Mouse (Mus musculus) hindbrain, embryonic 10.5 days (tissue): ENCODE data around the gene Cd8b1. TPM values are rescaled to one million over a fixed set of nuclear protein-coding genes. Genes with fewer than 3 reads are reported as not detected.
A peak's percentile ranks its signal among the peaks of the same experiment; 100 is the strongest.

Source experiments
- DNase-seq: peaks from one replicate; pipeline ENCODE4 v3.0.0-alpha.2; 2017; ENCODE audit warnings: low spot score
- H3K27ac ChIP-seq: fragments of 300-500 bp; sonication (generic); 2 replicates; pipeline ENCODE4 v1.5.1; 2016; ENCODE audit warnings: mild to moderate bottlenecking, moderate library complexity
- H3K27me3 ChIP-seq: fragments of 300-500 bp; sonication (generic); 2 replicates; pipeline ENCODE4 v1.6.1; 2016; ENCODE audit warnings: mild to moderate bottlenecking; ENCODE audit not compliant: poor library complexity, insufficient read depth, severe bottlenecking
- H3K36me3 ChIP-seq: fragments of 300-500 bp; sonication (generic); 2 replicates; pipeline ENCODE4 v1.6.1; 2016; ENCODE audit warnings: mild to moderate bottlenecking, moderate library complexity
- H3K4me1 ChIP-seq: fragments of 300-500 bp; sonication (generic); replicated peaks from 2 replicates; pipeline ENCODE4 v1.6.1; 2016; ENCODE audit warnings: mild to moderate bottlenecking
- H3K4me3 ChIP-seq: fragments of 300-500 bp; sonication (generic); 2 replicates; pipeline ENCODE4 v1.5.1; 2016; ENCODE audit warnings: mild to moderate bottlenecking, moderate library complexity
- H3K9me3 ChIP-seq: fragments of 300-500 bp; sonication (generic); 2 replicates; pipeline ENCODE4 v1.6.1; 2016; ENCODE audit warnings: mild to moderate bottlenecking, moderate library complexity
- WGBS: fragments of 180-500 bp; shearing (Covaris S2); methylation state at CpG from one replicate; pipeline ENCODE4 v1.1.7; 2016; 5-methylcytosine and 5-hydroxymethylcytosine counted together
- polyA plus RNA-seq: library from polyadenylated mRNA; unstranded; fragments of >200 nt; fragmentation: Nextera tagmentation; extraction: Ambion mirVana; gene quantifications from 2 replicates; pipeline ENCODE4 v1.2.1, GENCODE M21; 2016

The Cd8b1 gene
- 0.13 TPM in 1 of 2 replicates, not detected in the other for polyA plus RNA-seq

DNA sequence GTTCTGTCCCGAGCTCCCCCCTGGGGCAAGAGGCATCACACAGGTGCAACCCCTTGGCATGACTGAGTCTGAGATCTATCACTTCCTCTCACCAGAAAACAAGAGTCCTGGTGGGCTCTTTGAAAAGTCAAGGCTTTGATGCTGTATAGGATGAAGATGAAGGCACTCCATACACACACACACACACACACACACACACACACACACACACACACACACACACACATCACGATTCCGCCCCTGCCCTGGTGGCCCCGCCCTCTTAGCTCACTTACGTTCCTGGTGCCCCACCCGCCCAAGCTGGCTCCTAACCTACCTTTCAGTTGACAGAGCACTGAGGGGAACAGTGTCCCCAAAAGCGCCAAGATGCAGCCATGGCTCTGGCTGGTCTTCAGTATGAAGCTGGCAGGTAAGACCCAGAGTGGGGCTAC lies at the start of gene Cd8b1:
Gene Cd8b1 (plus strand): TSS at position 298 of the 431 bp plus-strand sequence.
- Histone ChIP-seq H3K4me1 (no peaks in the 10 kb centered on the region), H3K36me3 (no peaks in the 10 kb centered on the region), H3K27me3 (no peaks in the 10 kb centered on the region), H3K9me3 (no peaks in the 10 kb centered on the region), H3K4me3 (no peak within 1 kb of the TSS), H3K27ac (no peak within 1 kb of the TSS)
- DNase-seq: no peak
- 90% methylated on average over 7 of the region's 7 CpGs for WGBS

DNA sequence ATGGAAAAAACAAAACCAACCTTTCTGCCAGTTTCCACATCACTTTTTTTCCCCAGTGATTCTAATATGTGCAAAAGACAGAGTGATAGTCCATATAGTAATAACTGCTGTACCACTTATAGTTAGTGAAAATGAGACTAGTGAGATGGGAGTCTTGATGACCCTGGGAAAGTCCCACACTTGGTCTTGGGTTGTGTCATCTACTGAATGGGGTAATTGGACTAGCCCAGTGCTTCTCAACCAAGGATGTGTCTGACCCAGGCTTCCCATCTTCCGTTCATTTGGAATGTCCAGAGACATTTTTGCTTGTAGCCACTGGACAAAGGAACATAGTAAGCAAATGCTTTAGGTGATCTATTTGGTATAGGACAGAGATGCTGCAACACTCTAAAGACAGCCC lies 48.9 kb upstream of the Cd8b1 start:
- WGBS: 91% methylated on average over 1 of the region's 1 CpGs
- H3K27me3 ChIP-seq: no peaks in the 10 kb centered on the region

DNA sequence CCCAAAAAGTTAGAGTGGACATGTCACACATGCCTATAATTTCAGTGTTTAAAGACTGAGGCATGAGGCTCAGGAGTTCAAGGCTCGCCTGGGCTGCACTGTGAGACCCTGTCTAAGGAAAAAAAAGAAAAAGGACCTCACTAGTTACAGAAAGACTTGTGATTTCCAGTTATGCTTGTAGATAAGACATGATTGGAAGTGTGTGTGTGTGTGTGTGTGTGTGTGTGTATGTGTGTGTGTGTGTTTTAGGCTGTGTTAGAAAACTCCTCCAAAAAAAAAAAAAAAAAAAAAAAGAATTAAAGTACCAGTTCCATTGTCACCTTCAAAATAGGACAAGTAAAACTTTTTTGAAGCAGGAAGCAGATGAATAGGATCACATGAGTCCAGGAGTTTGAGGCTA lies 48.0 kb upstream of the Cd8b1 start:
- no peak overlapping the region for H3K4me3 ChIP-seq
- peaks cover 15% of the 10 kb centered on the region for H3K4me1 ChIP-seq
- H3K9me3 ChIP-seq: no peaks in the 10 kb centered on the region
- DNase-seq: no peak
- no peak overlapping the region for H3K27ac ChIP-seq
- no peaks in the 10 kb centered on the region for H3K27me3 ChIP-seq
- WGBS: 88% methylated on average over 1 of the region's 1 CpGs
- H3K36me3 ChIP-seq: no peaks in the 10 kb centered on the region

More for the DNA sequence above, 48.9 kb upstream of the Cd8b1 start:
- H3K9me3 ChIP-seq: no peaks in the 10 kb centered on the region
- H3K4me3 ChIP-seq: no peak overlapping the region
- H3K4me1 ChIP-seq: peaks cover 15% of the 10 kb centered on the region
- H3K27ac ChIP-seq: no peak overlapping the region
- no peaks in the 10 kb centered on the region for H3K36me3 ChIP-seq
- no peak for DNase-seq

DNA sequence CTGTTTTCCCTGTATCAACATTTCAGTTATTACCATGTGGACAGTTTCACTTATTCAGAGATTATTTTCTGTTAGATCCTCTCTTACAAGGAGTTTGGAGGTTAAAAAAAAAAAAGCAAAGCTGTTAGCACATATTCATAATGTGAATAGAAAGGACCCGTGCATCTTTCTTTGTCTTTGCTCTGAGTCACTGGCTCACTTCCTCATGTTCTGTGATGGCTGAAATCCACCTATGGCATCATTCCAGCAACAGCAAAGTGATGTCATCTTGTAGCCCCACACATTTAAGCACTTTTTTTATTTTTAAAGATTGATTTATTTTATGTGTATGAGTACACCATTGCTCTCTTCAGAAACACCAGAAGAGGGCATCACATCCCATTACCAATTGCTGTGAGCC lies 43.2 kb upstream of the Cd8b1 start:
- Histone ChIP-seq H3K4me1 (no peaks in the 10 kb centered on the region), H3K36me3 (peaks cover 11% of the 10 kb centered on the region), H3K9me3 (no peaks in the 10 kb centered on the region), H3K4me3 (no peak overlapping the region), H3K27me3 (no peaks in the 10 kb centered on the region), H3K27ac (no peak overlapping the region)
- 88% methylated on average over 1 of the region's 1 CpGs for WGBS
- no peak for DNase-seq

DNA sequence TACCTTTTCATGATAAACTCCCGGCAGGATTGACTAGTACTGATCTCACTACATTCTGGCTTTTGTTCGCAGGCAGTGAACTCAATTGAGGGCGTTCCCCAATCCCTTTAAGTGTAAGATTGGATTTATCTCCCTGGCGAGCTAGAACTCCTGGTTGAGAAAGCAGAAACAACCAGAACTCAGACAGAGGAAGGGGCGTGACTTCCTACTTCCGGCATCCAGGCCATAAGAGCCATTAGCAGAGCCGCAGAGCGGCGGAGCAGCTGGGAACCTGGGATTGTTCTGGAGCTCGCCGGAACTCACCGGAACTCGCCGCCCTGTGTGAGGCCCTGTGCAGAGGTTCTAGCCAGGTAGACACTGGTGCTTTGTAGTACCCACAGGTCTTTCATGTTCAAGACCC lies 29.1 kb upstream of the Cd8b1 start:
- 89% methylated on average over 14 of the region's 14 CpGs for whole genome bisulfite sequencing
- DNase-seq: no peak
- H3K9me3 ChIP-seq: no peaks in the 10 kb centered on the region

DNA sequence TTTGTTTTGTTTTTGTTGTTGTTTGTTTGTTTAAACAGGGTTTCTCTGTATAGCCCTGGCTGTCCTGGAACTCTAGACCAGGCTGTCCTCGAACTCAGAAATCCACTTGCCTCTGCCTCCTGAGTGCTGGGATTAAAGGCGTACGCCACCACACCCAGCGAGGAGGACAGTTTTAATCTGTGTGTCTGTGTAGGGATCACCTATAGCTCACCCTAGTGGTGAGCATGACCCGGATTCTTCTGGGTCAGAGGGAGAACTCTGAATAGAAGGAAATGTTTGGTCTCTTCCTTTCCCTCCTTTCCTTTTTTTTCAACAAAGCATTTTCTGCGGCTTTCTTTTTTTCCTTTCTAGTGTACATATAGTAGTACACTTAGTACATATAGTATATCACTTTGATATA lies 27.3 kb upstream of the Cd8b1 start:
- DNase-seq: no peak
- 70% methylated on average over 6 of the region's 6 CpGs for WGBS

More for the DNA sequence above, 29.1 kb upstream of the Cd8b1 start:
- no peak overlapping the region for H3K4me3 ChIP-seq
- H3K36me3 ChIP-seq: no peaks in the 10 kb centered on the region
- H3K4me1 ChIP-seq: no peaks in the 10 kb centered on the region
- no peaks in the 10 kb centered on the region for H3K27me3 ChIP-seq
- no peak overlapping the region for H3K27ac ChIP-seq

DNA sequence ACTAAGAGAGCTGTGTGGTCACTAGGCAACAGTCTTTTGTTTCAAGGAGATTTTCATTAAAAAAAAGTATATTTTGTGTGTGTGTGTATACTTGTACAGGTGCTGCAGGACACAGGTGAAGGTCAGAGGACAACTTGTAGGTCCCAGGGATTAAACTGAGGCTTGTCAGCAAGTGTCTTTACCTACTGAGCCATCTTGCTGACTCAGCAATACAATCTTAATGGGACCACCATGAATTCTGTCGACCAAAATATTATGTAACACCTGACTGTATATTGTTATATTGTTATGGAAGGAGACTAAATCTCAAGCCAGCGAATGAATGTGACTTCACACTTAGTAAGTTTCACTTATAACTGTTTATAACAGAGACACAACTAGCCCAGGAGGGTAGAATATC lies 24.5 kb upstream of the Cd8b1 start:
- Histone ChIP-seq H3K36me3 (no peaks in the 10 kb centered on the region), H3K4me3 (no peak overlapping the region), H3K27ac (no peak overlapping the region), H3K27me3 (no peaks in the 10 kb centered on the region), H3K9me3 (no peaks in the 10 kb centered on the region), H3K4me1 (no peaks in the 10 kb centered on the region)
- no peak for DNase-seq
- WGBS: 72% methylated on average over 2 of the region's 2 CpGs

More for the DNA sequence above, 27.3 kb upstream of the Cd8b1 start:
- Histone ChIP-seq H3K27me3 (no peaks in the 10 kb centered on the region), H3K27ac (no peak overlapping the region), H3K4me3 (no peak overlapping the region), H3K4me1 (no peaks in the 10 kb centered on the region), H3K36me3 (no peaks in the 10 kb centered on the region), H3K9me3 (no peaks in the 10 kb centered on the region)

DNA sequence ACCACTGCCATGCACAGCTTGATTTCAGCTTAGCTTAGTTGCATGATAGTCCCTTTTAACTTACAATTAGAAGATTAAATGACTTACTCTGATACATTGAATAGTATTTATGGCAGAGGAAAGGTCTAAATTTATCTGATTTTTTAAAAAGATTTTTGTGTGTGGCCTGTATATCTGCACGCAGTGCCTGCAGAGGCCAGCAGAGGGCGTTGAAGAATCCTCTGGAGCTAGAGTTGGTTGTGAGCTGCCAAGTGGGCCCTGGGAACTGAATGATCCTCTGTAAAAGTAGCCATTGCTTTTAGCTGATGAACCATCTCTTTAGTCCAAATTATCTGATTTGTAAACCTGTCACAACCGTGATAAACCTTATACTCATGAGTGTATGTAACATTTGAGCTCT lies 23.8 kb upstream of the Cd8b1 start:
- Histone ChIP-seq H3K9me3 (no peaks in the 10 kb centered on the region), H3K4me3 (no peak overlapping the region), H3K4me1 (no peaks in the 10 kb centered on the region), H3K27me3 (no peaks in the 10 kb centered on the region), H3K36me3 (no peaks in the 10 kb centered on the region), H3K27ac (no peak overlapping the region)
- peak; percentile 47 for DNase-seq
- 34% methylated on average over 3 of the region's 3 CpGs for WGBS

DNA sequence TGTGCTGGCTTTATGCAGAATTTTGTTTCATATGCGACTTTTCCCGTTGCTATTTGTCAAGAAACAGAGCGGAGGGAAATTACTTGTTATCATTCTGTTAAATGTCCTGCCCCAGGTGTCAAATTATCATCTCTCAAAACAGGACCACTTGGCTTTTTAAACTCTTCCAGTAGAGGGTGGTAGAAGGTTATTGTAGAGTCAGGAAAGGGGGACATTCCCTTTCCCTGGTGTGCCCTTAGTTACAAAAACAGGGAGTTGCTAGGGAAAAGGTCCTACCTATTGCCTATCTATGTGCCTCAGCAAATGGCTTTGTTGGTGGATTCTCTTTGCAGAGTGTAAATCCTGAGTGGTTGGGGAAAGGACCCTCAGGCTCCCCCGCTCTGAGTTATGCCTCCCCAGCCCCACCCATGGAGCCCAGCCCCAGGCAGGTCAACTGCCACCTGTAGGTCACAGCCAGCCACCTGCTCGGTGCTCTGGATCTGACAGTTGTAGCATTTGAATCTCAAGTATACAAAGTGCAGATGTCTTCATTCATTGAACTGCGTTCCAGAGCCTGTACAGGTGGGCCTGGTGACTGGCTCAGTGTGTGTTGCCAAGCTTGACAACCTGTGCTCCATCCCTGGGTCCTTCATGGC lies 20.4 kb upstream of the Cd8b1 start:
- WGBS: 72% methylated on average over 6 of the region's 6 CpGs
- H3K9me3 ChIP-seq: no peaks in the 10 kb centered on the region
- DNase-seq: no peak

DNA sequence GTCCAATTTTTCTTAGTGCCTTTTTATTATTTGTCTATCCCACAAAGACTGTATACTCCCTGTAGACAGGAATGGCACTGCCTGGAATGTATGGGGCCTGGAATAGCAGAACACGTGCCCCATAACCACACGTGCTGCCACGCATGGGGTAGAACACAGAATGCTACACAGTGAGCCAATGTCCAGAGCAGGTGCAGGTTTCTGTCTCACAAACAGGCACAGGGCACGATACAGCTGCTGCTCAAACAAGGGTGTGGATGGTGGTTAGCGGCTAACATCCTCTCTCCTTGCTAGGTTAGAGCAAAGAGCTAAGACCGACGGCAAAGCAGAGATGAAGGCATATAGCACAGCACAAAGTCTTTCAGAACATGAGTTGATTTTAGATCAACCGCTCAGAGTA lies 15.1 kb upstream of the Cd8b1 start:
- no peaks in the 10 kb centered on the region for H3K4me1 ChIP-seq
- H3K36me3 ChIP-seq: no peaks in the 10 kb centered on the region
- no peak for DNase-seq
- H3K27me3 ChIP-seq: no peaks in the 10 kb centered on the region
- H3K27ac ChIP-seq: no peak overlapping the region
- H3K4me3 ChIP-seq: no peak overlapping the region
- WGBS: 92% methylated on average over 8 of the region's 8 CpGs
- no peaks in the 10 kb centered on the region for H3K9me3 ChIP-seq

More for the DNA sequence above, 20.4 kb upstream of the Cd8b1 start:
- no peaks in the 10 kb centered on the region for H3K4me1 ChIP-seq
- H3K4me3 ChIP-seq: no peak overlapping the region
- no peaks in the 10 kb centered on the region for H3K27me3 ChIP-seq
- H3K27ac ChIP-seq: no peak overlapping the region
- no peaks in the 10 kb centered on the region for H3K36me3 ChIP-seq

DNA sequence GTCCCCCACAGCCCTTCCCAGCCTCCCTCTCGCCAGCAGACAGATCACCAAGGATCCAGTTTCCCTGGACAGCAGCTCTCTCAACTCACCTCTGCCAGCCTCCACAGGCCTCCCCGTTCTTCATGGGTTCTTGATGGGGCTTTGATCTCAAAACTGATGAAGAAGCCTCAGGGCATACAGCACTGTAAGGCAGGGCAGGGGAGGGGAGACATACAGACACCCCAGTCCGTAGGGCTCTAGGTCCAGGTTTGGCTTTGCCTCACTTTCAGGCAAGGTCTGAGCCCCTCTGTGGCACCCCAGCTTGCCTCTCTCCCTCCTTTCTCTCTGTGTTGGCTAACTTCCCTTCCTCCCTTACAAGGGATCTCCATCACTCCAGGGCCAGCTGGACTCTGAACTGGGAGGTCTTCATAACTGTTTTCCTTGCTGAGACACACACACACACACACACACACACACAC lies 733 bp upstream of the Cd8b1 start, which contains the start of gene Smyd1:
Gene Smyd1 (minus strand): TSS at position 408 of the 458 bp plus-strand sequence.
- no peak for DNase-seq
- no peak within 1 kb of the TSS for H3K27ac ChIP-seq
- H3K4me1 ChIP-seq: no peaks in the 10 kb centered on the region
- H3K36me3 ChIP-seq: no peaks in the 10 kb centered on the region
- 77% methylated on average over 3 of the region's 3 CpGs for WGBS
- H3K27me3 ChIP-seq: no peaks in the 10 kb centered on the region
- H3K9me3 ChIP-seq: no peaks in the 10 kb centered on the region
- no peak within 1 kb of the TSS for H3K4me3 ChIP-seq

DNA sequence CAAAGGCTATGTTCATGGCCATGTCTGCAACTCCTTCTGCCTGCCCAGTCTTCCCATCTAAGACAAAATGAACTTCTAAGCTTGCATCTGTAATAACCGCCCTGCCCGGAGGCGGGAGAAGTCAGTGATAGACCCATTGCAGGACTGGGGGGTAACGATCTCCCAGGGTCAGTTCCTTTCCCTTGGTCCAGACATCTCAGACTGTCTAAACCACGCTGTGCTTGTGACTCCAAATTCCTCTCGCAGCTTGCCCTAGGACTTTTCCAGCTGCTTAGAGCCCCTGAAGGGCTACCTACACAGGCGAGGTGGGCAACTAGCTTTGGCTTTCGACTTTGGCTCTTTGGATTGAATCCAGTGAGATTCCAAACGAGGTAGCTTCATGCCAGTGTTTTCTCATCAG lies 2.2 kb downstream of the Cd8b1 start:
- WGBS: 89% methylated on average over 9 of the region's 9 CpGs
- H3K27me3 ChIP-seq: no peaks in the 10 kb centered on the region
- no peaks in the 10 kb centered on the region for H3K9me3 ChIP-seq
- DNase-seq: no peak
- H3K4me1 ChIP-seq: no peaks in the 10 kb centered on the region
- no peak overlapping the region for H3K27ac ChIP-seq
- H3K36me3 ChIP-seq: no peaks in the 10 kb centered on the region
- H3K4me3 ChIP-seq: no peak overlapping the region

DNA sequence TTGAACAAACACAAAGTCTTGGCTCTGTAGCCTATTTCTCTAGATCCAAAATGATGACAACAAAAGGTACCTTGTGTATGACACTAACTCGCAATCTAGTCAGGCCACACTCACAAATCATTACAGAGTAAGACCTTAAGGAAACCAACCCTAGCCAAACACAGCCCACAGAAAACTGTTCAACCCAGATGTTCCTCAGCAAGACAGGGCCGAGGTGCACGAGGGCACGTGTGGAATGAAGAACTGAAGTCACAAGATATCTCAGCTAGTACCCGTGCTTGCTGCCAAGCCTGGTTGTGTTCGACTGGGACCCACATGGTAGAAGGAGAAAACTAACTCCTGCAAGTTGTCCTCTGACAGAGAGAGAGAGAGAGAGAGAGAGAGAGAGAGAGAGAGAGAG lies 7.3 kb downstream of the Cd8b1 start:
- no peak overlapping the region for H3K27ac ChIP-seq
- no peaks in the 10 kb centered on the region for H3K36me3 ChIP-seq
- 87% methylated on average over 6 of the region's 6 CpGs for WGBS
- H3K9me3 ChIP-seq: no peaks in the 10 kb centered on the region
- no peak for DNase-seq
- H3K27me3 ChIP-seq: no peaks in the 10 kb centered on the region
- H3K4me3 ChIP-seq: no peak overlapping the region
- H3K4me1 ChIP-seq: 0 out of 2 replicates have a peak, but pooled peaks cover 4% of the 10 kb centered on the region
